ENCODE assay signal across 15 mouse cellular contexts in genomic region chr11:83039156-83039555, GRCm38 (mm10). TPM values are rescaled to one million over a fixed set of nuclear protein-coding genes. Genes with fewer than 3 reads are reported as not detected.
DNase-seq lines count a peak whose midpoint lies in the region; ATAC-seq and TF ChIP-seq lines count a peak whose summit lies in the region.
"Had no signal": no experiment of that assay in that cellular context is flagged by ENCODE, and none has a peak within 500 bp of the region (broad histone marks: within the 10 kb centered on the region; RNA-seq: fewer than 3 reads in every experiment).

No protein-coding gene starts in this region.

- peak; percentile 90 for TF ChIP-seq EP300 in CH12.LX (IDR thresholded peaks at IDR 0.05; ENCODE audit: low read length)

- peak overlapping the region; percentile 52; the same call in 1 of the 2 replicates for H3K4me2 ChIP-seq in intestine, embryonic 15.5 days (replicated peaks)
- H3K4me2 ChIP-seq in intestine, embryonic 16.5 days (ENCODE audit: low read depth, low read length) = no peak overlapping the region
- H3K4me2 ChIP-seq in CH12.LX (ENCODE audit: insufficient read depth, low read depth, poor library complexity, severe bottlenecking) = peak overlapping the region; percentile 72
- H3K4me2 ChIP-seq: forebrain, embryonic 15.5 days had no signal

- no peaks in the 10 kb centered on the region for H3K9me3 ChIP-seq in intestine, embryonic 15.5 days
- H3K9me3 ChIP-seq in intestine, embryonic 16.5 days (ENCODE audit: control insufficient read depth, low read length) = no peaks in the 10 kb centered on the region
- H3K9me3 ChIP-seq in CH12.LX (replicated peaks; ENCODE audit: low read length) = peaks cover 22% of the 10 kb centered on the region
- H3K9me3 ChIP-seq: forebrain, embryonic 15.5 days; G1E; liver, embryonic 15.5 days had no signal

- DNase-seq in CH12.LX (ENCODE audit: extremely low read depth) (peak; percentile 93), adipocyte (ENCODE audit: low spot score) (no peak)
- no peak for DNase-seq in left cerebral cortex, adult 2 months (ENCODE audit: extremely low spot score in 1 of 2, low spot score in 2 of 2)
- DNase-seq: adrenal gland, adult 8-10 months; gastrocnemius, postnatal 10 days; right cerebral cortex, postnatal 25 days had no signal

- 0 out of 2 replicates have a peak, but pooled peaks cover 3% of the 10 kb centered on the region for H3K27me3 ChIP-seq in intestine, embryonic 15.5 days (replicated peaks)
- no peaks in the 10 kb centered on the region for H3K27me3 ChIP-seq in intestine, embryonic 16.5 days (replicated peaks; ENCODE audit: control insufficient read depth, insufficient read depth, low read length)
- no peaks in the 10 kb centered on the region for H3K27me3 ChIP-seq in CH12.LX (replicated peaks)
- H3K27me3 ChIP-seq: forebrain, embryonic 15.5 days had no signal

- no peak overlapping the region for H3K9ac ChIP-seq in intestine, embryonic 15.5 days
- H3K9ac ChIP-seq in intestine, embryonic 16.5 days (ENCODE audit: low read depth, low read length) = no peak overlapping the region
- H3K9ac ChIP-seq in CH12.LX (ENCODE audit: insufficient read depth, low read depth) = peak overlapping the region; percentile 97
- H3K9ac ChIP-seq: forebrain, embryonic 15.5 days; hindbrain, embryonic 14.5 days; liver, embryonic 15.5 days had no signal

- peak in 1 of 2 experiments; percentile 44; a peak in 2 of 4 replicates for TF ChIP-seq CTCF in CH12.LX (conservative IDR thresholded peaks at IDR 0.05 in 1 of 2, IDR thresholded peaks at IDR 0.05 in 1 of 2; ENCODE audit: low read depth in 2 of 2, low read length in 2 of 2)
- TF ChIP-seq CTCF in bone marrow macrophage, adult 2 months (IDR thresholded peaks at IDR 0.05; ENCODE audit: low read depth, low read length) = no peak
- no peak for TF ChIP-seq CTCF in left cerebral cortex, adult 2 months (IDR thresholded peaks at IDR 0.05)

- no peaks in the 10 kb centered on the region for H3K4me1 ChIP-seq in intestine, embryonic 15.5 days (replicated peaks)
- no peaks in the 10 kb centered on the region for H3K4me1 ChIP-seq in intestine, embryonic 16.5 days (ENCODE audit: control insufficient read depth, insufficient read depth, low read length)
- H3K4me1 ChIP-seq in CH12.LX (ENCODE audit: control insufficient read depth in 1 of 2, insufficient read depth in 2 of 2) = peaks cover 6 to 35% of the 10 kb centered on the region in 2 experiments; a peak in 3 of 4 replicates
- peaks cover 17% of the 10 kb centered on the region for H3K4me1 ChIP-seq in bone marrow macrophage, adult 2 months (ENCODE audit: control insufficient read depth, insufficient read depth, low read length)
- H3K4me1 ChIP-seq: forebrain, embryonic 15.5 days; liver, embryonic 15.5 days had no signal

- dilution Hi-C loops in CH12.LX (cut with MboI; ENCODE audit: extremely low pct_ligation_motif_present, extremely low pct_unique_long_range_greater_than_20kb, low sequenced_read_pairs) = no loop called here

- in situ Hi-C loops in CH12.LX (cut with MboI; ENCODE audit: low pct_ligation_motif_present, low pct_unique_long_range_greater_than_20kb, low sequenced_read_pairs) = loop anchor here (10.0 kb wide), 1 partner anchor 176 kb away; no protein-coding TSS in a partner anchor

- TF ChIP-seq POLR2A in CH12.LX (IDR thresholded peaks at IDR 0.05; ENCODE audit: low read depth, low read length) = 0 out of 2 replicates have a peak, but pooled peaks have one; percentile 8
- TF ChIP-seq POLR2A in bone marrow macrophage, adult 2 months (IDR thresholded peaks at IDR 0.05; ENCODE audit: borderline replicate concordance, low read depth, low read length) = no peak

- WGBS in intestine, embryonic 15.5 days = 60% methylated on average over 1 of the region's 1 CpGs
- 70% methylated on average over 1 of the region's 1 CpGs for WGBS in intestine, embryonic 16.5 days

- H3K79me2 ChIP-seq in CH12.LX (replicated peaks; ENCODE audit: control insufficient read depth, extremely low read depth, insufficient read depth, poor library complexity, severe bottlenecking) = peaks cover 4% of the 10 kb centered on the region; the same call in 1 of the 2 replicates

- intact Hi-C loops in left cerebral cortex, adult 2 months (cut with DNase I) = loop anchor here (2.0 kb wide), 1 partner anchor 20 kb away; no protein-coding TSS in a partner anchor

- no peak overlapping the region for H3K4me3 ChIP-seq in intestine, embryonic 15.5 days (replicated peaks)
- H3K4me3 ChIP-seq in intestine, embryonic 16.5 days (ENCODE audit: low read length) = no peak overlapping the region
- H3K4me3 ChIP-seq in CH12.LX (replicated peaks in 1 of 3; ENCODE audit: low read depth in 2 of 3, low read length in 2 of 3, poor library complexity in 1 of 3) = peak overlapping the region; percentile 36 to 69 (median 67)
- H3K4me3 ChIP-seq in bone marrow macrophage, adult 2 months (ENCODE audit: insufficient read depth, low read length) = peak overlapping the region; percentile 78
- no peak overlapping the region for H3K4me3 ChIP-seq in left cerebral cortex, adult 2 months
- H3K4me3 ChIP-seq: forebrain, embryonic 15.5 days had no signal

- ATAC-seq in intestine, embryonic 15.5 days = no peak
- no peak for ATAC-seq in intestine, embryonic 16.5 days
- 0 out of 2 replicates have a peak, but pooled peaks have one; percentile 32 for ATAC-seq in neutrophil, adult 5-6 weeks (ENCODE audit: extremely low read depth, insufficient number of reproducible peaks, low FRiP score, poor library complexity, severe bottlenecking)
- ATAC-seq: forebrain, embryonic 15.5 days had no signal

- peak; percentile 28 for TF ChIP-seq RAD21 in CH12.LX (IDR thresholded peaks at IDR 0.05; ENCODE audit: low read depth, low read length)

- H3K27ac ChIP-seq in intestine, embryonic 15.5 days = no peak overlapping the region
- no peak overlapping the region for H3K27ac ChIP-seq in intestine, embryonic 16.5 days (ENCODE audit: low read length)
- H3K27ac ChIP-seq in CH12.LX (ENCODE audit: insufficient read depth, low read depth) = peak overlapping the region; percentile 70
- peak overlapping the region; percentile 95 for H3K27ac ChIP-seq in bone marrow macrophage, adult 2 months (ENCODE audit: insufficient read depth, low read depth, low read length)
- H3K27ac ChIP-seq in left cerebral cortex, adult 2 months = no peak overlapping the region
- H3K27ac ChIP-seq: forebrain, embryonic 15.5 days; hindbrain, embryonic 14.5 days; kidney, postnatal 0 days; liver, embryonic 15.5 days had no signal

- H3K36me3 ChIP-seq in intestine, embryonic 15.5 days = no peaks in the 10 kb centered on the region
- H3K36me3 ChIP-seq in intestine, embryonic 16.5 days (ENCODE audit: control insufficient read depth, insufficient read depth, low read length) = no peaks in the 10 kb centered on the region
- peaks cover 22 to 34% of the 10 kb centered on the region in 2 experiments for H3K36me3 ChIP-seq in CH12.LX (replicated peaks in 1 of 2; ENCODE audit: control insufficient read depth in 1 of 2, insufficient read depth in 1 of 2, low read length in 1 of 2)
- H3K36me3 ChIP-seq: forebrain, embryonic 15.5 days; liver, embryonic 15.5 days had no signal

TF ChIP-seq in CH12.LX, 34 proteins besides CTCF, POLR2A, EP300 and RAD21 (continues in another document):
- peak; percentile 41 for TF ChIP-seq USF1 (IDR thresholded peaks at IDR 0.05; ENCODE audit: low read depth, low read length)
- TF ChIP-seq TBP (conservative IDR thresholded peaks at IDR 0.05; ENCODE audit: low read depth, low read length) = peak; percentile 70
- no peak for TF ChIP-seq UBTF (IDR thresholded peaks at IDR 0.05; ENCODE audit: low read depth, low read length)
- no peak for TF ChIP-seq NELFE (IDR thresholded peaks at IDR 0.05; ENCODE audit: low read depth, low read length)
- TF ChIP-seq SMC3 (IDR thresholded peaks at IDR 0.05; ENCODE audit: low read depth, low read length) = peak; percentile 29
- TF ChIP-seq PAX5 (IDR thresholded peaks at IDR 0.05; ENCODE audit: low read length) = no peak
- peak; percentile 16; the same call in 1 of the 2 replicates for TF ChIP-seq MAFK (IDR thresholded peaks at IDR 0.05; ENCODE audit: insufficient replicate concordance, low read length)
- peak; percentile 71 for TF ChIP-seq ELF1 (IDR thresholded peaks at IDR 0.05; ENCODE audit: low read depth, low read length)
- no peak; the same call in 1 of the 2 replicates for TF ChIP-seq ZNF384 (IDR thresholded peaks at IDR 0.05; ENCODE audit: low read depth, low read length)
- TF ChIP-seq E2F4 (IDR thresholded peaks at IDR 0.05; ENCODE audit: insufficient replicate concordance, low read depth, low read length) = no peak
- TF ChIP-seq GABPA (IDR thresholded peaks at IDR 0.05; ENCODE audit: insufficient replicate concordance, low read depth, low read length) = no peak

RNA-seq across cellular contexts. Expression of gene Slfn8, which starts 18.5 kb away (rescaled TPM):
- 0.45 and 0.54 TPM in 2 replicates for polyA plus RNA-seq in intestine, embryonic 15.5 days (2015; fragmentation: Nextera tagmentation; extraction: Ambion mirVana)
- 0.53 and 0.59 TPM in 2 replicates for polyA plus RNA-seq in intestine, embryonic 16.5 days (2015; fragmentation: Nextera tagmentation; extraction: Ambion mirVana)
- total RNA-seq in CH12.LX (2012; rRNA removed) (6.3 and 7.7 TPM in 2 replicates), CH12.LX (2014; rRNA removed) (3.3 and 3.4 TPM in 2 replicates)
- 3.5 and 4.1 TPM in 2 replicates for polyA plus RNA-seq in CH12.LX (2012; ENCODE audit: insufficient read length, low read depth)
- polyA plus RNA-seq in bone marrow macrophage, adult 2 months (2012; ENCODE audit: insufficient read depth, insufficient read length, missing spikeins) = 63.6 and 69.5 TPM in 2 replicates
- total RNA-seq in neutrophil, adult 5-6 weeks (2017) = 130 and 136 TPM in 2 replicates
- total RNA-seq in left cerebral cortex, adult 2 months (2021) = under 1 TPM; 0.26 to 0.61 TPM
- polyA plus RNA-seq: G1E had no signal

RNA-seq across cellular contexts. Expression of gene Slfn2, which starts 25.8 kb away (rescaled TPM):
- polyA plus RNA-seq in intestine, embryonic 15.5 days (2015; fragmentation: Nextera tagmentation; extraction: Ambion mirVana) = 4.7 and 7.1 TPM in 2 replicates
- 6.1 and 6.9 TPM in 2 replicates for polyA plus RNA-seq in intestine, embryonic 16.5 days (2015; fragmentation: Nextera tagmentation; extraction: Ambion mirVana)
- total RNA-seq in CH12.LX (2012; rRNA removed) (209 and 215 TPM in 2 replicates), CH12.LX (2014; rRNA removed) (211 and 241 TPM in 2 replicates)
- polyA plus RNA-seq in CH12.LX (2012; ENCODE audit: insufficient read length, low read depth) = 112 TPM in 2 replicates
- 346 and 355 TPM in 2 replicates for polyA plus RNA-seq in bone marrow macrophage, adult 2 months (2012; ENCODE audit: insufficient read depth, insufficient read length, missing spikeins)
- 1,322 and 1,334 TPM in 2 replicates for total RNA-seq in neutrophil, adult 5-6 weeks (2017)
- total RNA-seq in left cerebral cortex, adult 2 months (2021) = 1 to 10 TPM; 1.1 to 1.6 TPM

RNA-seq across cellular contexts. Expression of gene Slfn9, which starts 47.5 kb away (rescaled TPM):
- polyA plus RNA-seq in intestine, embryonic 15.5 days (2015; fragmentation: Nextera tagmentation; extraction: Ambion mirVana) = 19.6 and 20.0 TPM in 2 replicates
- 12.2 and 14.1 TPM in 2 replicates for polyA plus RNA-seq in intestine, embryonic 16.5 days (2015; fragmentation: Nextera tagmentation; extraction: Ambion mirVana)
- total RNA-seq in CH12.LX (2012; rRNA removed) = 6.7 and 8.5 TPM in 2 replicates
- total RNA-seq in CH12.LX (2014; rRNA removed) = 6.3 and 6.4 TPM in 2 replicates
- 11.5 and 12.4 TPM in 2 replicates for polyA plus RNA-seq in CH12.LX (2012; ENCODE audit: insufficient read length, low read depth)
- 19.8 and 21.1 TPM in 2 replicates for polyA plus RNA-seq in bone marrow macrophage, adult 2 months (2012; ENCODE audit: insufficient read depth, insufficient read length, missing spikeins)
- total RNA-seq in neutrophil, adult 5-6 weeks (2017) = 5.5 and 8.0 TPM in 2 replicates
- under 1 TPM; 0.26 to 0.45 TPM for total RNA-seq in left cerebral cortex, adult 2 months (2021)
- polyA plus RNA-seq: G1E had no signal

Comparison
In these comparisons a context has a peak if more than half of its experiments do, and no peak if none do; other contexts are left out.
1. H3K27ac ChIP-seq: peak in CH12.LX (single experiment) and bone marrow macrophage, adult 2 months (single experiment); none in intestine, embryonic 15.5 days (single experiment), intestine, embryonic 16.5 days (single experiment) and left cerebral cortex, adult 2 months (single experiment).
2. H3K4me3 ChIP-seq: peak in CH12.LX (3 of 3) and bone marrow macrophage, adult 2 months (single experiment); none in intestine, embryonic 15.5 days (single experiment), intestine, embryonic 16.5 days (single experiment) and left cerebral cortex, adult 2 months (single experiment).
3. RNA of gene Slfn8, which starts 18.5 kb away (polyA plus RNA-seq): 63.6 to 69.5 TPM in bone marrow macrophage, adult 2 months; 3.5 to 4.1 TPM in CH12.LX, 0.45 to 0.54 TPM in intestine, embryonic 15.5 days and 0.53 to 0.59 TPM in intestine, embryonic 16.5 days; every median in the first group is over 10 times any median in the second.
4. RNA of gene Slfn2, which starts 25.8 kb away (polyA plus RNA-seq): 346 to 355 TPM in bone marrow macrophage, adult 2 months and 112 TPM in CH12.LX; 4.7 to 7.1 TPM in intestine, embryonic 15.5 days and 6.1 to 6.9 TPM in intestine, embryonic 16.5 days; every median in the first group is over 10 times any median in the second.